Mouse (Mus musculus) thymus, postnatal 36 days (tissue): ENCODE results near the gene Ermard.

Experiments used
- DNase-seq, 2 experiments: peaks; one replicate each; pipeline ENCODE4 v3.0.0; 2022; ENCODE audit warnings: mixed read lengths in 2 of 2

Gene Ermard

DNA sequence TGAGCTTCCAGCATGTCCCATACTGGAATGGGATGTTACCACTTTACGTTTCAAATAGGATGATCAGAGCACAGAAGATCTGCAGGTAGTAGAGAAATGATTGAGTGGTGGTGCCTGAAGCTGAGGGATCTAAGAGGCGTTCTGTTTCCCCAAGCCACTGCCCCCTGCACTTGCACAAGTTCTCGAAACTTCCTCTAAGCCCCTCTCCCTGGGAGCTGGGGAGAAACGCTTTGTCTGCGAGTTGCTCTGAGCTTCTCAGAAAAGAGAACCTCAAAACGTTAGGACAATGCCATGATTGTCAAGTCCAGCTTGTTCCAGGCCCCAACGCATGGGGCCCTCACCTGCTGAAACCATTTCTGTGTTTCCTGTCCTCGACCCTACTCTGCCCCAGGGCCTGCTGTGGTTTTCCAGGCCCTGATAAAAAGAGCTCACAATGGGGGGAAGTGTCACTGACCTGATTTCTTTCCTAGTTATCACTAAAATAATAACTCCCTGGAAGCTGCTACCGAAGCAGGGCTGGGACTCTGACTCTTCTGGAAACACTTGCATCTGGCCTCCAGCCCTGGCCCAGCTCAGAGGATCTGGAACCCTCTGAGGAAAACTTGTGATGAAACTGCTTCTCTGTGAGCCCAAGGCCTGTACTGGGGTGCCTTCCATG is 88.8 kb downstream of the Ermard start:
- no peak for DNase-seq

DNA sequence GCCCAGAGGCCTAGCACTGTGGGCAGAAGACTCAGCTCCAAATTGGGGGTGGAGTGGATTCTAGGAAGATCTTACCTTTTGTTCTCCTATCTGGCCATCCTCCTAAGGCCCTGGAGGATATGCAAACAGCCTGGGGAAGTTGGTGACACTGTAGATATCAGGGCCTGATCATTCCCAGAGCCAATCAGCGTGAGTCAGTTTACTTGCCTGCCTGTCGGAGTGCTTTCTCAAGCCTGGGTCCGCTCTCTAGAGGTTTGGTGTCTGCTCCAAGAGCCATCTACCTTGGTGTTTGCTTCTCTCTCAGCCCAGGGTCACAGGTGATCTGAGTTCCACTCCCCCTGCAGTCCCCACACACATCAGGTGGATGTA is 89.3 kb downstream of the Ermard start:
- no peak for DNase-seq

DNA sequence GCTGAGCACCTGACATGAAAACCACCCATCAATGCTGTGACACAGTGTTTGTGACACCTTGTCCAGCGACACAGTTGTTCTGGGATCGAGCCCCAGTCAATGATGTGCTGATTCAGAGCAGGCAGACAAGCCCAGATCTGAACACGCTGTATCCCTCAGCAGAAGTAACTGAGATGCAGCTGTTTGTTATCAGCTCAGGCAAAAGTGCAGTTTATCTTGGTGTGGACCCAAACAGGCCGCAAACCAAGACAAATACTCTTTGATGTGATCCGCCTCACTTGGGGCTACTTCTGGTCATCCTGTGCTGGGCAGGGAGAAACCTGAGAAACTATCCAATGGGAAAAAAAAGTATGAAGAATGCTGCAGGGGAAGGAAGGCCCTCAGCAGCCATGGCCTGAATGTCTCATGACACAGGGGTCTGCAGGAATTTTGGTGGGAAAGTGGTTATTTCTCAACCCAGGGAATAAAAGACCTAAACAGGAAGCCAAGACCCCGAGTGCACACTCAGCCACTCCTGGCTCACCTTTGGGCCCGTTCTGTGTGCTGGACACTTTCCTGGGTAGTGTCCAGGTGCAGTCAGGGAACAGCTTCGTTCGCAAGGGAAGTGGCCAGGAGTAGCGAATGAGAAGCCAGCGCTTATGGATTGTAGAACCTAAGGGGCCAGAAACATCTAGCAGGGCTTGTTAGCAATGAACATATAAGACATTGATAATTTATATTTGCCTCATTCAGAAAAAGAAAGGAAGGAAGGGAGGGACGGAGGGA is 94.1 kb downstream of the Ermard start:
- no peak for DNase-seq

DNA sequence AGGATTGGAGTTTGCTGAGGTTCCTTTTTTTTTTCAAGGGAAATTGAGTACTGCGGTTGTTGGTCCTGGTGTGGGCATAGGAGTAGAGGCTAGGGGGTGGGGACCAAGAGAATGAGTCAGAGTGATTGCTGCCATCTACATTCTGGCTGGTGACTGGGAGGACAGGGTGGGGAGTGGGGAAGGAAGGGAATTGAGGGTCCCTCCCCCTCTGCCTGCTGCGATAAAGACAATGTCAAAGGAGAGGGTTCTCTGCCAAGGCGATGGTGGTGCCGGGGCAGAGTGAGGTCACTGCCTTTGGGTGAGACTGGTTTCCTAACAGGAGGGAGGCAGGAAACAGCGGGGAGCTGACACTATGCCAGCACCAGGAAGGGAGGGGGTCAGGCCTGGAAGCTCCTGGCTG is 96.4 kb downstream of the Ermard start:
- DNase-seq, result peak in 1 of 2 experiments; percentile 5
